Mouse (Mus musculus) liver, adult 2 months (tissue): ENCODE results near the gene Syt12. TPM values are rescaled to one million over a fixed set of nuclear protein-coding genes. Genes with fewer than 3 reads are reported as not detected.
"Not testable (repeated sequence)": the region's sequence is repeated elsewhere in the genome, so short reads cannot be mapped to it uniquely, and the experiment has no call there.

ENCODE experiments used
- DNase-seq: peaks from one replicate; pipeline ENCODE4 v3.0.0-alpha.2; 2011; ENCODE audit warnings: low read depth, low spot score; ENCODE audit errors: extremely low read depth
- H3K27ac ChIP-seq: fragments of 200-500 bp; replicated peaks from 2 replicates; pipeline ENCODE4 v1.5.1; 2012; ENCODE audit warnings: low read depth, mild to moderate bottlenecking, control low read depth, inconsistent platforms, low read length; ENCODE audit not compliant: insufficient read depth
- H3K27me3 ChIP-seq: fragments of 200-500 bp; 2 replicates; pipeline ENCODE4 v1.6.1; 2012; ENCODE audit warnings: mild to moderate bottlenecking, moderate library complexity, low read length, inconsistent platforms; ENCODE audit not compliant: control insufficient read depth, insufficient read depth
- H3K36me3 ChIP-seq: fragments of 200-500 bp; 2 replicates; pipeline ENCODE4 v1.6.1; 2012; ENCODE audit warnings: low read length, inconsistent platforms; ENCODE audit not compliant: control insufficient read depth, insufficient read depth
- H3K4me1 ChIP-seq: fragments of 200-500 bp; 2 replicates; pipeline ENCODE4 v1.6.1; 2011; ENCODE audit warnings: low read length; ENCODE audit not compliant: control insufficient read depth, insufficient read depth
- H3K4me3 ChIP-seq: fragments of 200-500 bp; 2 replicates; pipeline ENCODE4 v1.5.1; 2011; ENCODE audit warnings: low read depth, mild to moderate bottlenecking, control low read depth, low read length, moderate library complexity; ENCODE audit not compliant: insufficient read depth
- H3K79me2 ChIP-seq: fragments of 200-500 bp; 2 replicates; pipeline ENCODE4 v1.6.1; 2012; ENCODE audit warnings: inconsistent platforms, mild to moderate bottlenecking, low read length, moderate library complexity; ENCODE audit not compliant: control insufficient read depth, insufficient read depth
- H3K9ac ChIP-seq: fragments of 200-500 bp; 2 replicates; pipeline ENCODE4 v1.6.1; 2012; ENCODE audit warnings: low read depth, mild to moderate bottlenecking, control low read depth, inconsistent platforms, low read length
- CTCF ChIP-seq: fragments of 200-500 bp; IDR thresholded peaks from 2 replicates; pipeline ENCODE4 v1.5.1; 2011; ENCODE audit warnings: low read depth, low read length, control low read depth
- POLR2A ChIP-seq: fragments of 200-500 bp; IDR thresholded peaks from 2 replicates; pipeline ENCODE4 v1.6.1; 2011; ENCODE audit warnings: low read length, control low read depth; ENCODE audit not compliant: insufficient read depth; ENCODE audit errors: extremely low read depth
- WGBS: fragments of 180-500 bp; shearing (Covaris S2); methylation state at CpG from one replicate; pipeline ENCODE4 v1.1.7; 2018; 5-methylcytosine and 5-hydroxymethylcytosine counted together
- polyA plus RNA-seq: library from polyadenylated mRNA; depleted of rRNA; stranded (reverse); fragments of >200 nt; gene quantifications from 2 replicates; pipeline ENCODE4 v1.2.3, GENCODE M21; 2012
- total RNA-seq: library from RNA; depleted of rRNA; stranded (reverse); fragments of >200 nt; gene quantifications from 2 replicates; pipeline ENCODE4 v1.2.3, GENCODE M21; 2014

Gene Syt12
- total and polyA plus RNA-seq, 2 experiments, result 0.28 to 0.91 TPM

GRCm38 (mm10) chr19:4455071-4455800 is 22.0 kb downstream of the Syt12 start:
- no peak overlapping the region for H3K9ac ChIP-seq
- H3K27me3 ChIP-seq, result no peaks in the 10 kb centered on the region
- H3K36me3 ChIP-seq, result no peaks in the 10 kb centered on the region
- TF ChIP-seq CTCF (no peak), POLR2A (no peak)
- H3K27ac ChIP-seq, result no peak overlapping the region
- H3K4me3 ChIP-seq, result no peak overlapping the region
- no peaks in the 10 kb centered on the region for H3K4me1 ChIP-seq
- no peaks in the 10 kb centered on the region for H3K79me2 ChIP-seq
- WGBS, result 86% methylated on average over 15 of the region's 15 CpGs
- no peak for DNase-seq

- H3K79me2 ChIP-seq, H3K27ac ChIP-seq, H3K4me1 ChIP-seq, DNase-seq, H3K9ac ChIP-seq, H3K36me3 ChIP-seq, H3K27me3 ChIP-seq, H3K4me3 ChIP-seq: not testable (repeated sequence)
- WGBS, result 7% methylated on average over 1 of the region's 1 CpGs
Observed at GRCm38 (mm10) chr19:4454040-4454439, 23.2 kb downstream of the Syt12 start.

GRCm38 (mm10) chr19:4452525-4452924 is 24.7 kb downstream of the Syt12 start:
- no peak for DNase-seq
- Histone ChIP-seq H3K4me3 (no peak overlapping the region), H3K27me3 (no peaks in the 10 kb centered on the region), H3K36me3 (no peaks in the 10 kb centered on the region), H3K79me2 (no peaks in the 10 kb centered on the region), H3K9ac (no peak overlapping the region), H3K27ac (no peak overlapping the region), H3K4me1 (no peaks in the 10 kb centered on the region)
- 86% methylated on average over 4 of the region's 4 CpGs for WGBS
- TF ChIP-seq CTCF, result no peak
- no peak for TF ChIP-seq POLR2A

- no peak overlapping the region for H3K9ac ChIP-seq
- no peak for DNase-seq
- 91% methylated on average over 5 of the region's 5 CpGs for WGBS
Observed at GRCm38 (mm10) chr19:4451965-4452364, 25.3 kb downstream of the Syt12 start.

GRCm38 (mm10) chr19:4451098-4451497 is 26.1 kb downstream of the Syt12 start:
- Histone ChIP-seq H3K27ac (no peak overlapping the region), H3K36me3 (no peaks in the 10 kb centered on the region), H3K27me3 (no peaks in the 10 kb centered on the region), H3K4me1 (no peaks in the 10 kb centered on the region), H3K9ac (no peak overlapping the region), H3K4me3 (no peak overlapping the region), H3K79me2 (no peaks in the 10 kb centered on the region)
- WGBS, result 69% methylated on average over 8 of the region's 8 CpGs
- TF ChIP-seq CTCF, result no peak
- TF ChIP-seq POLR2A, result no peak
- DNase-seq, result no peak

More at GRCm38 (mm10) chr19:4451965-4452364, 25.3 kb downstream of the Syt12 start:
- Histone ChIP-seq H3K27me3 (no peaks in the 10 kb centered on the region), H3K27ac (no peak overlapping the region), H3K36me3 (no peaks in the 10 kb centered on the region), H3K79me2 (no peaks in the 10 kb centered on the region), H3K4me3 (no peak overlapping the region), H3K4me1 (no peaks in the 10 kb centered on the region)
- TF ChIP-seq CTCF, result no peak

GRCm38 (mm10) chr19:4450666-4451065 is 26.6 kb downstream of the Syt12 start:
- no peaks in the 10 kb centered on the region for H3K79me2 ChIP-seq
- no peaks in the 10 kb centered on the region for H3K27me3 ChIP-seq
- no peak overlapping the region for H3K9ac ChIP-seq
- H3K4me3 ChIP-seq, result no peak overlapping the region
- TF ChIP-seq CTCF (no peak), POLR2A (no peak)
- no peak for DNase-seq
- 65% methylated on average over 5 of the region's 5 CpGs for WGBS
- no peaks in the 10 kb centered on the region for H3K4me1 ChIP-seq
- H3K36me3 ChIP-seq, result no peaks in the 10 kb centered on the region
- H3K27ac ChIP-seq, result no peak overlapping the region
